Mouse (Mus musculus) 3134 (cell line): ENCODE results near the gene Lrrc38.
"Not testable (repeated sequence)": the region's sequence is repeated elsewhere in the genome, so short reads cannot be mapped to it uniquely, and the experiment has no call there.

Source experiments
- DNase-seq: peaks from one replicate; pipeline ENCODE4 v3.0.0-alpha.2; 2011; ENCODE audit warnings: low spot score; ENCODE audit not compliant: insufficient read length; ENCODE audit errors: extremely low read depth

Lrrc38 gene

GRCm38 (mm10) chr4:143349484-143349906 lies at the start of gene Lrrc38:
Gene Lrrc38, plus strand, starts transcription at chr4:143349757.
- DNase-seq: no peak

- no peak for DNase-seq
Observed at GRCm38 (mm10) chr4:143300113-143300688, 49.4 kb upstream of the Lrrc38 start.

DNA sequence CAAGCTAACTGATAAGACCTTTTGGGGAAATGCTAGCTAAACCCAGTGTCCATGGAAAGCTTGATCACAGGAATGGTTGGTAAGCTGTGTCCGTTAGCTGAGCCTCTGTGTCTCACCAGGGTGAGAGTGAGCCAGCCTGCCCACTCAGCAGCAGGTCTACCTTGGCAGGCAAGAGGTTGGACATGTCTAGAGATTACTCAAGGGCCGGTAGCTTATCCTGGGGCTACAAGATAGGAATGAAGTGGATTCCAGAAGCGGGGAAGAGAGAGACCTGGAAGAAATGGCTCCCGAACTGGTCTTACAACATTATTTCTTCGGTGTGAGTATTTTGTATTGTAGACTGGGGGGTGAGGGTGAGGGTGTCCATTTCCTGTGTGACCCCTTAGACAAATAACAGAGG lies 48.5 kb upstream of the Lrrc38 start:
- no peak for DNase-seq

GRCm38 (mm10) chr4:143301875-143302274 lies 47.7 kb upstream of the Lrrc38 start:
- DNase-seq: no peak

- no peak for DNase-seq
Observed at GRCm38 (mm10) chr4:143302279-143302890, 47.2 kb upstream of the Lrrc38 start.

DNA sequence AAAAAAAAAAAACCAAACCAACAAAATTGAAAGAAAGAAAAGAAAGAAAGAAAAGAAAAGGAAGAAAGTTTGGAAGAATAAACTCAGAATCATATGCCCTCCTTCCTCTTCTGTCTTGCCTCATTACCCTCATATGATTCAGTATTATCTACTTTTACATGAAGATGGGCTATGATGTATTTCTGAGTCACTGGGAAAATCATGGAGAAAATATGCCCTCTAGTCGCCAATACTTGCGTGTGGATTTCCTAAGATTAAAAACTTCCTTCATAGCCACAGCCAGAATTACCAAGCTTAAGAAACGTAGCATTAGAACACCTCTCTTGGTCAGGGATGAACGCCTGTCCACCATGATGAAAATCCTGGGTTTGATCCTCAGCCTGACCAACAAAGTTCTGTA lies 44.5 kb upstream of the Lrrc38 start:
- DNase-seq: no peak

GRCm38 (mm10) chr4:143305987-143306772 lies 43.4 kb upstream of the Lrrc38 start:
- DNase-seq: no peak

GRCm38 (mm10) chr4:143311341-143311740 lies 38.2 kb upstream of the Lrrc38 start:
- no peak for DNase-seq

DNA sequence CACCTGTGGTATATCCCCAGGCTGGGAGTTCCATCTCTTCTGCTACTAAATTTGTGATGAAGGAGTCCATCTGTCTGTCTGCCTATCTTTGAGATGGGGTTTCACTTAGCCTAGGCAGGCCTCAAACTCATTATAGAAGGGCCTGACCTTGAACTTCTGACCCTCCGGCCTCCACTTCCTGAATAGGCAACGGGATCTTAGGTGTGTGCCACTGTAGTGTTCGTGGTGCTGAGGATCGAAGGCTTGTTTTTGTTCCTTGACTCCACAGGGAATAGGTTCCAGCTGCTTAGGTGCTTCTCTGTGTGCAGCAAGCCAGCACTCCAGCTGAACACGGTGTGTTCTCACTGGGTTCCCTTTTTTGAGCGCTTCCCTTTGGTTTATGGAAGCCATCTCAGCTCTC lies 36.3 kb upstream of the Lrrc38 start:
- no peak for DNase-seq

DNA sequence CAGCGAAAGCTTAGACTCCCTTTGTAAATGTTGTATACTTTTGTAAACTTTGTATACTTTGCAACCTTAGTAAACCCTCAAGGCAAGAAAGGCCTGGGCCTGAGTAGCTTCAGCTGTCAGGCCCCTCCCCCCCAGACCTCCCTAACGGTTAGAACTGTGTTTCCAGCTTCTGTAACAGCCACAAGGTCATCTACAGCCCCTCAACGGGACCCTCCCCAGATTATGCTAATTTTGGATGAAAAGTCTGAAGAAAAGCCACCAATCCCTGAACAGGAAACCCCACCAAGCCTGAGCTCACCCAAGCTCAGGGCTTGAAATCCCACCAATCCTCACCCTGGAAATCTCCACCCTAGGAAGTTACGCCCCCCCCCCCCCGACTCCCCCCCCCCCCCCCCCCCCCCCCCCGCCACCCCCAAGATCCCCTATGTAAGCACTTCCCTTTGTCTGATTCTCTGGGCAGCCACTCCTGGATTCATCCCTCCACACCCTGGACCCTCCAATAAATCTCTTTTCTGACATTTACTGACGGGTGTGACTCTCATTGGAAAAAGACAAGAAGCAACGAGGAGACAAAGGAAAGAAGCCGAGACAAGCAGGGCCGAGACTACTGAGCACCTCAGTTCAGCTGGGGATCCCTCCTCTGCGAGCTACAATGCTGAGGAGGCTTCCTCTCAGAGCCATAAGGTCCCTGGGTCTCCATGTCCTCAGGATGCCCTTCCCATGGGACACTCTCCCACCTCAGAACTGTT lies 25.2 kb upstream of the Lrrc38 start:
- no peak for DNase-seq

- DNase-seq: no peak
Observed at GRCm38 (mm10) chr4:143324925-143325624, 24.5 kb upstream of the Lrrc38 start.

DNA sequence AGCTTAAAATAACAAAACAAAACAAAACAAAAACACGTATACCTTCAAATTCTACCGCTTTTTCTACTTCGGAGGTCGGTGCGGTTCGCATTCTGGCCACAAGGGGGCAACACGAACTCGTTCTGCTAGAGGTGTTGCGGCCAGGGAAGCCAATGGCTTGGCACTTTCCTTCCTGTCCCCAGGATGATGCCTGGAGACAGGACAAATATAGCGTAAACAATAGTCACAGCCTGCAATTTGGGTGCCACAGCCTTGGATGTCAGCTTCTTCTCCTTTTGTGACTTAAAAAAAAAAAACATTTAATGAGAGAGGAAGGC lies 24.0 kb upstream of the Lrrc38 start:
- DNase-seq: no peak

GRCm38 (mm10) chr4:143330566-143330965 lies 19.0 kb upstream of the Lrrc38 start:
- no peak for DNase-seq

GRCm38 (mm10) chr4:143331787-143332186 lies 17.8 kb upstream of the Lrrc38 start:
- no peak for DNase-seq

GRCm38 (mm10) chr4:143334145-143334544 lies 15.4 kb upstream of the Lrrc38 start:
- DNase-seq: no peak

DNA sequence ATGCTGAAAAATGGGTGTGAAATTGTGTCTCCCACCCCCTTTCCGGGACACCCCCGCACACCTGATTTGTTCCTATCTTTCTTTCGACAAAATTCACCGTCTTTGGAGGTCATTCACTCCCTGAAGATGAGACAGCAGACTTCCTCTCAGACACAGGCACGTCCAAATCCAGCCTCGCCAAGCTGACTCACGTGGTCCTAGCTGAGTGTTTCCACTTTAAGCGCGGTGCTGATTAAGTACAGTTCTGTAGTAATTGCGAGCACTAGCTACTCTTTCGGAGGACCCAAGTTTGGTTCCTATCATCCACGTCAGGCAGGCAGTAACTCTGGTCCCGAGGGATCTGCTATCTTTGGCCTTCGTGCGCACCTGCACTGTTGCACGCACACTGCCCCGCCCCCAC lies 14.6 kb upstream of the Lrrc38 start:
- DNase-seq: no peak

DNA sequence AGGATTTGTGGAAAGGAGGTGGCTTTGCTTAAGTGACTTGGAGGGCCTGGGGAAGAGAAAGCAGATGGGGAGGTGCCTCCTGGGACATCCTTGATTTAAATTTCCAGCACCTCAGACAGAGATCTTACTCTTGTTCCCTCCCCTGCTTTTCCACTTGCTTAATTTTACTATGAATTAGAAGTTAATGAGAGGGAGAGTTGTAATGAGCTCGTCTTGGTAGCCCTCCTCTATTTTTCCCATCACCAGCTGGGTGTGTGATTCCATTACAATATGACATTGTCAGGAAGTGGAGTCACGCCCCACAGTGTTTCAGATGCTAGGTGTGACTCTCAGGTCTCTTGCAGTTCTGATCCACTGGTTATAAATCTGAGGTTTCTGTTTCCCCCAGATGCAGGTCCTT lies 13.5 kb upstream of the Lrrc38 start:
- no peak for DNase-seq

DNA sequence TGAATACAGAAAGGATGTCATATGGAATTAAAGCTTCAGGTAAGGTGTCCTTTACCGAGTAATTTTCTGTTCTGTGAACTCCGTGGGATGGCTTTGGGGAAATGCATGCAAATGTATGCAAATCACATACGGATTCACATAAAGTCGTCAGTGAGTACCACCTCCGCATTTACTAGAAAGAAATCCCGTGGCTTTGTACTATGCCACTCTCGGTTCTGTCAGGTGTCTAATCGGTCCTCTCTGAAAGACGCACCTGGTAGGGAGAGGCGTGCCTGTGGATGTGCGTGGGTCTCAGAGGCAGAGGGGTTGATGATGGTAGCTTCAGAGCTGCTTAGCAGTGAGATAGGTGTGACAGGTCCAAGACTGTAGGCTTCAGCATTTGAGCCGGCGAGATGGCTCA lies 9.7 kb upstream of the Lrrc38 start:
- no peak for DNase-seq

DNA sequence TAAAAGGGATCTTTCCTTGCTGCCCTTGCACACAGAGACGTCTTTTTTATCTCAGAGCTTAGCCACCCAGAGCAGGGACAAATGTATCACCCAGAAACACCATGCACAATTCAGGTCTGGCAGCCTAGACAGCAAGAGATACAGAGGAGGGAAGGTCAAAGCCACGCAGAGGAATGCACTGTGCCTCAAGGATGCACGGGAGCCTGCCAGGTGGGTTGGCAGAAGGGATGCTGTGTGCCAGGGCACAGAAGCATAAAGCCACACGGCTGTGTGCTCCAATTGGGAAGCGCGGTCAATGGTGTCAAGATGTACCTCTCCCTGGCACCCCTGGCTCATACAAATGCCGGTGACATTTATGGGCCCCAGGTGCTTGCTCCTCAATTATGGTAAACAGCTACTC lies 8.1 kb upstream of the Lrrc38 start:
- no peak for DNase-seq

DNA sequence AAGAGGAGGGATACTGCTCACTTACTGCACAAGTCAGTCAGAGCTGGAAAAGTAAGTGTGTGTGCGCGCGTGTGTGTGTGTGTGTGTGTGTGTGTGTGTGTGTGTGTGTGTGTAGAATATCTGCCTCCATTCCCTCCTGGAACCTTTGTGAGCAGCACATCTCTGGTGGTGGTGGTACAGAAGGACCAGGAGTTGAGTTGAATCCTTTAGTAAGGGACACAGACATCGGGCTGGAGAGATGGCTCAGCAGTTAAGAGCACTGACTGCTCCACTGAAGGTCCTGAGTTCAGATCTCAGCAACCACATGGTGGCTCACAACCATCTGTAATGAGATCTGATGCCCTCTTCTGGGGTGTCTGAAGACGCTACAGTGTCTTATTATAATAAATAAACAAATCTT lies 4.1 kb upstream of the Lrrc38 start:
- not testable (repeated sequence) for DNase-seq

- no peak for DNase-seq
Observed at GRCm38 (mm10) chr4:143348678-143349077, 879 bp upstream of the Lrrc38 start.
